Mouse (Mus musculus) c-Kit-positive CD71-positive TER-119-negative erythroid progenitor cells, embryonic 14.5 days (primary cell): ENCODE results near the gene Flt3.

Experiments used
- DNase-seq: peaks from one replicate; pipeline ENCODE4 v3.0.0-alpha.2; 2013; ENCODE audit warnings: low read depth

Gene Flt3

GRCm38 (mm10) chr5:147399843-147400504 lies at the start of gene Flt3:
Flt3 (minus strand) TSS chr5:147400489.
- DNase-seq, result no peak

DNA sequence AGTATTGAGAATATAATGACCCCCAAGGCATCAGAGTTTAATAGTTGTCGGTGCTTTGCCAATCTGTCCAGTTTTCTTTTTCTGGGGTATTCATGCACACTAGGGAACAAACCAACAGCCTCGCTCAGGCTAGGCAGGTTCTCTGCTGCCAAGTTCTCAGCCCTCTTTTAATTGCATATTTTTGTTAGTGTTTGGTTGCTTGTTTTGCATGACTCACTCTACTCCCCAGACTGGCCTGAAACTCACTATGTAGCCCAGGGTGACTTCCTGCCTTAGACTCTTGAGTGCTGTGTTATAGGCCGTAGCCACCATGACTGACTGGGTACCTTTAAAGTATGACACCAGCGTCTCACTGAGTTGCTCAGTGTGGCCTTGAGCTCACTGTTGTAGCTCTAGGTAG lies 48.6 kb upstream of the Flt3 start:
- DNase-seq, result no peak

GRCm38 (mm10) chr5:147448526-147448925 lies 48.2 kb upstream of the Flt3 start:
- no peak for DNase-seq

- no peak for DNase-seq
These were observed 45.0 kb upstream of the Flt3 start for GRCm38 (mm10) chr5:147445252-147445651.

DNA sequence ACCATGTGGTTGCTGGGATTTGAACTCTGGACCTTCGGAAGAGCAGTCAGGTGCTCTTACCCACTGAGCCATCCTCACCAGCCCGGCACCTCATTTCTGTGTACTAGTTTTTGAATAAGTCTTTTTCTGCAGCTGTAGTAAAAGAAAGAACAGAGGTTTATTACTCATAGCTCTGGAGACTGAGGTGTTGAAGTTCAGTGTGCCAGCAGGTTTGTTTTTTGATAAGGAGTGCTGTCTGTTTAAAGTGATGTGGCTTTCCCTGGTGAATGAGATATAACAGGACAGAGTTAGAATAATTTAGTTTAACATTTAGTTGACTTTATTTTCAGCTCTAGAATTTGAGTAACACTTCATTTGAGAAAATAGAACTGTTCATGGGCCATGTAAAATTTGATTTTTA lies 44.5 kb upstream of the Flt3 start:
- no peak for DNase-seq

GRCm38 (mm10) chr5:147444298-147444697 lies 44.0 kb upstream of the Flt3 start:
- no peak for DNase-seq

GRCm38 (mm10) chr5:147442741-147443140 lies 42.5 kb upstream of the Flt3 start:
- DNase-seq, result no peak

GRCm38 (mm10) chr5:147441979-147442378 lies 41.7 kb upstream of the Flt3 start:
- DNase-seq, result no peak

- no peak for DNase-seq
These were observed 40.8 kb upstream of the Flt3 start for GRCm38 (mm10) chr5:147440996-147441507.

- DNase-seq, result no peak
These were observed 36.2 kb upstream of the Flt3 start for GRCm38 (mm10) chr5:147436491-147436890.

DNA sequence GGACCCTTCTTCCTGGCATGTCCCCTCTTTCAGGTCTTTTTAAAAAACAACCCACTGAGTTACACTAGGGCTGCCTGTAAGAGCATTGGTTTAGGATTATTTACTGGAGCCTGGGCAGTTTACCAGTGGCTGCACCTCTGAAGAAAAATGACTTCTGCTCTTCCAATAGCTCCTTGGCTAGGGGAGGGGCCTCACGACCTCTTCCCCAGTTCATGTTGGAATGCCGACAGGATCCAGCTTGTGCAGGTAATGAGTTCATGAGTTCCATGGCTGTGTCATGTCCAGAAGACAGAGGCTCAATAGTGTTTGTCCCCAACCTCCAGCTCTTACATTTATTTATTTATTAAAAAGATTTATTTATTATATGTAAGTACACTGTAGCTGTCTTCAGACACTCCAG lies 35.5 kb upstream of the Flt3 start:
- DNase-seq, result no peak

DNA sequence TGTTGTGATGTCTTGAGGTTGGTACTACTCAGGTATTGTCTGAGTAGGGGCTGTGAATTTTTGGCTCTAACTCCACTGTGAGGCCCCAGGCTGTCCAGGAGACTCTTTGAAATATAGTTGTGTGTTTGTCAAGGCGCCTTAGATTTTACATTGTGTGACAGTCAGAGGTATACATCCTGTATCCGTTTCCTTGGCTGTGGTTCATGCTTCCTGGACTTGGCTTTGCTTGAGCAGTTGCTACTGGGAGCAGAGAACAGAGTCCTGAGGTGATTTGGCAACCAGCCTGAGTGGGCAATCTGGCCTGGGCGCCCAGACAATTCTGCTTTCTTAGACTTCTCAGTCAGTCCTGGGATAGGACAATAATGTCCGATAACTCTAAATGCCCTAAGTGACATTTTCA lies 34.9 kb upstream of the Flt3 start:
- DNase-seq, result no peak

DNA sequence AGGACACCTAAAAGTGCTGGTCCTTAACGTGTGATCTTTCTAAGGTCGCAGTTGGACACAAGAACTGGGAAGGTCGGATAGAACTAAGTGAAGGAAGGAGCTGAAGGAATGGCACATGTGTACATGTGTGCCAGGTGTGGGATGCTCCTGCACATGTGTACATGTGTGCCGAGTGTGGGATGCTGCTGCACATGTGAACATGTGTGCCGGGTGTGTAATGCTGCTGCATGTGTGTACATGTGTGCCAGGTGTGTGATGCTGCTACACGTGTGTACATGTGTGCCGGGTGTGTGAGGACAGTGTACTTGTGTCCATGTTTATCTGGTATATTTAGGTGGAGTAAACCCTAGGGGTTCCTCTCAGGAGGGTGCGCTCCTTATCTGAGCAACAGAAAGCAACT lies 32.6 kb upstream of the Flt3 start:
- no peak for DNase-seq

- DNase-seq, result no peak
These were observed 30.9 kb upstream of the Flt3 start for GRCm38 (mm10) chr5:147430936-147431839.

DNA sequence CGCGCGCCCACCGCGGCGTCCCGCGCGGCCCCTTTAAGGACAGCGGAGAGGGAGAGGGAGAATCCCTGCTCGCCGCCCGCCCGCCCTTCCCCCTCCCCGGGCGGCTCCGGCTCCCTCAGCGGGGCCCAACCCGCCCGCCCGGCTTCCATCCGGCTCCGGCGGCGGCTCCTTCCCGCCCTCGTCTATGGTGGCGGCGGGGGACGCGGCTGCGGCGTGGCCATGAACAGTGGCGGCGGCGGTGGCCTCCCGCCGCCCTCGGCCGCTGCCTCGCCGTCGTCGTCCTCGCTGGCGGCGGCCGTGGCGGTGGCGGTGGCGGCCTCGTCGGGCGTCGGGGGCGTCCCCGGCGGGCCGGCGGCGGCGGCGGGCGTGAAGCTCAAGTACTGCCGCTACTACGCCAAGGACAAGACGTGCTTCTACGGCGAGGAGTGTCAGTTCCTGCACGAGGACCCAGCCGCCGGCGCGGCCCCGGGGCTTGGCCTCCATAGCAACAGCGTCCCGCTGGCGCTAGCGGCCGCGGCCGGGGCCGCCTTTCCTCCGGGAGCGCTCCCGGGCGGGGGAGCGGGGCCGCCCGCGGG lies 30.2 kb upstream of the Flt3 start:
- DNase-seq, result no peak

- DNase-seq, result peak; percentile 87
These were observed 29.4 kb upstream of the Flt3 start, which contains the start of gene Pan3 for GRCm38 (mm10) chr5:147429535-147430305. Pan3 (plus strand) TSS chr5:147430161.

GRCm38 (mm10) chr5:147426048-147426805 lies 25.9 kb upstream of the Flt3 start:
- no peak for DNase-seq

- no peak for DNase-seq
These were observed 23.3 kb upstream of the Flt3 start for GRCm38 (mm10) chr5:147423612-147424011.

DNA sequence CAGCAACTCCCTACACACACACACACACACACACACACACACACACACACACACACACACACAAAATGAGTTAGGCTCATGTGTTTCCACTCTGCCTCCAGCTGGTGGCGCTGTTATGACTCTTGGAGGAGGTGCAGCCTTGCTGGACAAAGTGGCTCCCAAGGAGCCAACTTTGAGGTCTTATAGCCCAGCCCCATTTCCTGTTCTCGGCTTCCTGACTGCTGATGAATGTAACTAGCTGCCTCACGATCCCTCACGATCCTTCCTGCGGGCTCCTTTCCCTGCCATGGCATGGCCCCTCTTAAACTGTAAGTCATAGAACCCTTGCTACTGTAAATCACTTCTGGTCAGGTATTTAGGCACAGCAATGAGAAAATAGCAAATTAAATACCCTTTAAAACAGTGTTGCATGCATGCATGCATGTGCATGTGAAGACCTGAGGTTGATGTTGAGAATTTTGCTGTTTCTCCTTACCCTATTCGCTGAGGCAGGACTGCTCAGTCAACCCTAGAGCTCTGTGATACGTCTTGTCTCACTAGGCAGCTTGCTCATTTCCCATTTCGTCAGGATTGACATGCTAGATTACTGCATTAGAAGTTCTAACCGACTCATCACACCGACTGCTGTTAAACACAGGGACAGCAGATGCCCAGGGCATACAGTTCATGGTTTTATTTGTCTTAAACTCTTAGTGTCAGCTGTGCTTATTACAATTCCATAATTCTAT lies 18.3 kb upstream of the Flt3 start:
- DNase-seq, result no peak

DNA sequence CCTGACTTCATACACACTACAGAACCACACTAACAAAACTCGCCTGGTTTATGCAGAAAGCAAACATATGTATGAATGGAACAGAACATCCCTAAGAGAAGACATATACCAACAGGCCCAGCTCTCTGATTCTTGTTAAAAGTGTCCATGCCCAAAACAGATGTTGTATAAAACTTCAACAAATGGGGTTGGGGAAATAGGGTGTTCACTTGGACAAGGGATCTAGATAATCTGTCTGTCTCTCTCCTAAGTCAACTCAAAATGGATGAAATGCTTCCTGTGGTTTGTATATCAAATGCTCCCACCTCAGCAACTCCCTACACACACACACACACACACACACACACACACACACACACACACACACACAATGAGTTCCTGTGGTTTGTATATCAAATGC lies 17.7 kb upstream of the Flt3 start:
- no peak for DNase-seq

DNA sequence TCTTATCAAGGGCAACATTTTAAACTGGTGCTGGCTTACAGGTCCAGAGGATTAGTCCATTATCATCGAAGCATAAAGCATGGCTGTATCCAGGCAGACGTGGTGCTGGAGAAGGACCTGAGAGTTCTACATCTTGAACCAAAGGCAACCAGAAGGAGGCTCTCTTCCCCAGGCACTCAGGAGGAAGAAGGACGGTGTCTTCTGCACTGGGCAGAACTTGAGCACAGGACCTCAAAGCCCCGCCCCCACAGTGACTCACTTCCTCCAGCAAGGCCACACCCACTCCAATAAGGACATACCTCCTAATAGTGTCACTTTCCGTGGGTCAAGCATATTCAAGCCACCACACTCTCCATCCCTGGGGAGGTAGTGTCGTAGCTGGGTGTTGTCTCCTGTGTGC lies 10.3 kb upstream of the Flt3 start:
- no peak for DNase-seq
